Comparison of ENCODE assay signal across 25 mouse cellular contexts in the genomic region with DNA sequence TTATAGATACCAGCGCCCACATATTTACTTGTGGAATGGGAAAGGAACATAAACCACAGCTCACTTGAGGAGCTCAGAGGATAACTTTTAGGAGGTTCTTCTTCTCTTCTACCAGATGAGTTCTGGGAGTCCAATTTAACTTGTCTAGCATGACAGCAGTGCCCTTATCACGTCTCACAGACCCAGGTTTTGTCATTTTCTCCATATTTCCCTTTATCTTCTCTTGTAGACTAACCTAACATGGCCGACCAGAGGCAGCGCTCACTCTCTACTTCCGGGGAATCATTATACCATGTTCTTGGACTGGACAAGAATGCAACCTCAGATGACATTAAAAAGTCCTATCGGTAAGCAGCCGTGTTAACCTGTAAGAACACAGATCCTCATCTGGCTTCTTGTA. TPM values are rescaled to one million over a fixed set of nuclear protein-coding genes. Genes with fewer than 3 reads are reported as not detected.
A peak's percentile ranks its signal among the peaks of the same experiment; 100 is the strongest.
DNase-seq lines count a peak whose midpoint lies in the region; ATAC-seq and TF ChIP-seq lines count a peak whose summit lies in the region.
"Had no signal": no experiment of that assay in that cellular context is flagged by ENCODE, and none has a peak within 500 bp of the region (broad histone marks: within the 10 kb centered on the region; RNA-seq: fewer than 3 reads in every experiment).

No protein-coding gene starts in this region.

- H3K27me3 ChIP-seq in liver, embryonic 13.5 days: no peaks in the 10 kb centered on the region
- H3K27me3 ChIP-seq in liver, postnatal 0 days (ENCODE audit: insufficient read depth, low read length): no peaks in the 10 kb centered on the region
- no peaks in the 10 kb centered on the region for H3K27me3 ChIP-seq in forebrain, embryonic 16.5 days (replicated peaks; ENCODE audit: control insufficient read depth, insufficient read depth, low read length)
- no peaks in the 10 kb centered on the region for H3K27me3 ChIP-seq in kidney, embryonic 15.5 days
- H3K27me3 ChIP-seq: CH12.LX; embryonic facial prominence, embryonic 15.5 days; forebrain, embryonic 12.5 days; heart, embryonic 15.5 days; hindbrain, embryonic 13.5 days; intestine, embryonic 15.5 days; Patski had no signal

- WGBS in liver, embryonic 13.5 days (ENCODE audit: insufficient replicate concordance): 38% methylated on average over 7 of the region's 7 CpGs
- 68% methylated on average over 7 of the region's 7 CpGs for whole genome bisulfite sequencing in liver, postnatal 0 days (ENCODE audit: insufficient replicate concordance)
- WGBS in forebrain, embryonic 16.5 days: 97% methylated on average over 7 of the region's 7 CpGs
- WGBS in kidney, embryonic 15.5 days: 94% methylated on average over 7 of the region's 7 CpGs

- no peak for TF ChIP-seq EP300 in liver, postnatal 0 days (IDR thresholded peaks at IDR 0.05; ENCODE audit: low read depth)

- H3K4me1 ChIP-seq in liver, embryonic 13.5 days (replicated peaks): peaks cover 45% of the 10 kb centered on the region
- no peaks in the 10 kb centered on the region for H3K4me1 ChIP-seq in liver, postnatal 0 days (ENCODE audit: insufficient read depth)
- no peaks in the 10 kb centered on the region for H3K4me1 ChIP-seq in forebrain, embryonic 16.5 days (replicated peaks; ENCODE audit: control insufficient read depth, insufficient read depth, low read length)
- 0 out of 2 replicates have a peak, but pooled peaks cover 5% of the 10 kb centered on the region for H3K4me1 ChIP-seq in kidney, embryonic 15.5 days
- H3K4me1 ChIP-seq: embryonic facial prominence, embryonic 15.5 days; forebrain, embryonic 12.5 days; heart, embryonic 15.5 days; hindbrain, embryonic 13.5 days; intestine, embryonic 15.5 days had no signal

- TF ChIP-seq CTCF in liver, postnatal 0 days (IDR thresholded peaks at IDR 0.05; ENCODE audit: low read depth): no peak

- peak; percentile 55 for ATAC-seq in erythroid progenitor cell, adult 5-6 weeks (replicated peaks; ENCODE audit: low FRiP score, poor library complexity, severe bottlenecking)
- ATAC-seq in liver, embryonic 13.5 days (ENCODE audit: low read depth): peak; percentile 85
- ATAC-seq in liver, postnatal 0 days: 0 out of 2 replicates have a peak, but pooled peaks have one; percentile 29
- no peak for ATAC-seq in forebrain, embryonic 16.5 days
- ATAC-seq in kidney, embryonic 15.5 days (replicated peaks; ENCODE audit: low FRiP score): no peak
- ATAC-seq: intestine, embryonic 15.5 days; Patski had no signal

- H3K9me3 ChIP-seq in liver, embryonic 13.5 days (replicated peaks): no peaks in the 10 kb centered on the region
- H3K9me3 ChIP-seq in liver, postnatal 0 days (ENCODE audit: low read length): no peaks in the 10 kb centered on the region
- no peaks in the 10 kb centered on the region for H3K9me3 ChIP-seq in forebrain, embryonic 16.5 days (ENCODE audit: control insufficient read depth, low read length)
- no peaks in the 10 kb centered on the region for H3K9me3 ChIP-seq in kidney, embryonic 15.5 days (replicated peaks)
- H3K9me3 ChIP-seq: embryonic facial prominence, embryonic 15.5 days; forebrain, embryonic 12.5 days; heart, embryonic 15.5 days; hindbrain, embryonic 13.5 days; intestine, embryonic 15.5 days had no signal

- H3K4me3 ChIP-seq in liver, embryonic 13.5 days (replicated peaks): no peak overlapping the region
- no peak overlapping the region for H3K4me3 ChIP-seq in liver, postnatal 0 days (ENCODE audit: low read depth, low read length)
- no peak overlapping the region for H3K4me3 ChIP-seq in forebrain, embryonic 16.5 days (replicated peaks; ENCODE audit: low read length)
- no peak overlapping the region for H3K4me3 ChIP-seq in kidney, embryonic 15.5 days (replicated peaks)
- H3K4me3 ChIP-seq: embryonic facial prominence, embryonic 15.5 days; forebrain, embryonic 12.5 days; gastrocnemius, adult 2 months; heart, embryonic 15.5 days; hindbrain, embryonic 13.5 days; intestine, embryonic 15.5 days had no signal

- peaks cover 48% of the 10 kb centered on the region for H3K36me3 ChIP-seq in liver, embryonic 13.5 days
- peaks cover 55% of the 10 kb centered on the region for H3K36me3 ChIP-seq in liver, postnatal 0 days (replicated peaks; ENCODE audit: insufficient read depth, low read length)
- peaks cover 31% of the 10 kb centered on the region for H3K36me3 ChIP-seq in forebrain, embryonic 16.5 days (ENCODE audit: control insufficient read depth, insufficient read depth)
- peaks cover 67% of the 10 kb centered on the region for H3K36me3 ChIP-seq in kidney, embryonic 15.5 days

- DNase-seq in c-Kit-positive CD71-positive TER-119-positive erythroid progenitor cells, embryonic 14.5 days (ENCODE audit: low spot score): peak; percentile 66
- DNase-seq in liver, embryonic 13.5 days: peak; percentile 35
- DNase-seq in liver, postnatal 0 days: no peak
- DNase-seq in right cerebral cortex, postnatal 25 days: no peak
- DNase-seq in adrenal gland, postnatal 4 days (ENCODE audit: low spot score in 2 of 2): no peak
- DNase-seq: adrenal gland, adult 8-10 months; adrenal gland, postnatal 36 days; cerebellum, adult 18-20 months; cerebellum, postnatal 10 days; embryo, embryonic 11 days; gastrocnemius, adult 2 months; gastrocnemius, postnatal 36 days; heart, adult 18-20 months; heart, postnatal 14 days had no signal

- H3K4me2 ChIP-seq in liver, embryonic 13.5 days: peak overlapping the region; percentile 1; the same call in 1 of the 2 replicates
- H3K4me2 ChIP-seq in liver, postnatal 0 days (ENCODE audit: low read depth, low read length): no peak overlapping the region
- H3K4me2 ChIP-seq in forebrain, embryonic 16.5 days (ENCODE audit: low read length): no peak overlapping the region
- no peak overlapping the region for H3K4me2 ChIP-seq in kidney, embryonic 15.5 days
- H3K4me2 ChIP-seq: embryonic facial prominence, embryonic 15.5 days; forebrain, embryonic 12.5 days; heart, embryonic 11.5 days; heart, embryonic 15.5 days; hindbrain, embryonic 13.5 days; intestine, embryonic 15.5 days had no signal

- no peak overlapping the region for H3K9ac ChIP-seq in liver, embryonic 13.5 days
- no peak overlapping the region for H3K9ac ChIP-seq in liver, postnatal 0 days (replicated peaks)
- H3K9ac ChIP-seq in forebrain, embryonic 16.5 days (replicated peaks; ENCODE audit: low read depth, low read length): no peak overlapping the region
- no peak overlapping the region for H3K9ac ChIP-seq in kidney, embryonic 15.5 days
- H3K9ac ChIP-seq: embryonic facial prominence, embryonic 15.5 days; forebrain, embryonic 12.5 days; heart, embryonic 15.5 days; hindbrain, embryonic 13.5 days; intestine, embryonic 15.5 days had no signal

- H3K27ac ChIP-seq in liver, embryonic 13.5 days: peak overlapping the region; percentile 50
- no peak overlapping the region for H3K27ac ChIP-seq in liver, postnatal 0 days (ENCODE audit: low read depth)
- no peak overlapping the region for H3K27ac ChIP-seq in forebrain, embryonic 16.5 days (ENCODE audit: low read length)
- no peak overlapping the region for H3K27ac ChIP-seq in kidney, embryonic 15.5 days
- H3K27ac ChIP-seq: embryonic facial prominence, embryonic 15.5 days; forebrain, embryonic 12.5 days; gastrocnemius, adult 2 months; heart, embryonic 15.5 days; hindbrain, embryonic 13.5 days; intestine, embryonic 15.5 days had no signal

RNA-seq across cellular contexts. Expression of a gene that starts 25.9 kb away (rescaled TPM):
- 14.1 and 25.2 TPM in 2 replicates for total RNA-seq in erythroid progenitor cell, adult 5-6 weeks (2015; ENCODE audit: low replicate concordance)
- 21.4 and 23.3 TPM in 2 replicates for total RNA-seq in erythroid progenitor cell, adult 5-6 weeks (2017; ENCODE audit: low replicate concordance)
- polyA plus RNA-seq in liver, embryonic 13.5 days (2015; fragmentation: Nextera tagmentation; extraction: Ambion mirVana): 29.6 and 35.7 TPM in 2 replicates
- polyA plus RNA-seq in liver, postnatal 0 days (2015; fragmentation: Nextera tagmentation; extraction: Ambion mirVana): 20.5 and 24.7 TPM in 2 replicates
- 100 to 1,000 TPM; 120 to 131 TPM for total RNA-seq in adrenal gland, postnatal 4 days (2021)
- polyA plus RNA-seq in forebrain, embryonic 16.5 days (2015; fragmentation: Nextera tagmentation; extraction: Ambion mirVana): 221 and 239 TPM in 2 replicates
- 84.4 and 88.6 TPM in 2 replicates for polyA plus RNA-seq in kidney, embryonic 15.5 days (2015; fragmentation: Nextera tagmentation; extraction: Ambion mirVana)

RNA-seq across cellular contexts. Expression of a gene that starts 38.5 kb away (rescaled TPM):
- total RNA-seq in erythroid progenitor cell, adult 5-6 weeks (2015; ENCODE audit: low replicate concordance): 26.4 and 37.1 TPM in 2 replicates
- 15.2 and 30.2 TPM in 2 replicates for total RNA-seq in erythroid progenitor cell, adult 5-6 weeks (2017; ENCODE audit: low replicate concordance)
- 19.8 and 22.1 TPM in 2 replicates for polyA plus RNA-seq in liver, embryonic 13.5 days (2015; fragmentation: Nextera tagmentation; extraction: Ambion mirVana)
- 20.3 and 22.8 TPM in 2 replicates for polyA plus RNA-seq in liver, postnatal 0 days (2015; fragmentation: Nextera tagmentation; extraction: Ambion mirVana)
- 100 to 1,000 TPM; 106 to 113 TPM for total RNA-seq in adrenal gland, postnatal 4 days (2021)
- polyA plus RNA-seq in forebrain, embryonic 16.5 days (2015; fragmentation: Nextera tagmentation; extraction: Ambion mirVana): 58.5 and 69.8 TPM in 2 replicates
- polyA plus RNA-seq in kidney, embryonic 15.5 days (2015; fragmentation: Nextera tagmentation; extraction: Ambion mirVana): 50.7 and 59.0 TPM in 2 replicates

RNA-seq across cellular contexts. Expression of a gene that starts 45.5 kb away (rescaled TPM):
- total RNA-seq in erythroid progenitor cell, adult 5-6 weeks (2015; ENCODE audit: low replicate concordance): 11.7 and 13.0 TPM in 2 replicates
- 28.1 and 33.1 TPM in 2 replicates for total RNA-seq in erythroid progenitor cell, adult 5-6 weeks (2017; ENCODE audit: low replicate concordance)
- polyA plus RNA-seq in liver, embryonic 13.5 days (2015; fragmentation: Nextera tagmentation; extraction: Ambion mirVana): 33.6 and 37.3 TPM in 2 replicates
- 16.7 and 17.5 TPM in 2 replicates for polyA plus RNA-seq in liver, postnatal 0 days (2015; fragmentation: Nextera tagmentation; extraction: Ambion mirVana)
- 10 to 100 TPM; 72.3 to 73.4 TPM for total RNA-seq in adrenal gland, postnatal 4 days (2021)
- 74.5 and 80.1 TPM in 2 replicates for polyA plus RNA-seq in forebrain, embryonic 16.5 days (2015; fragmentation: Nextera tagmentation; extraction: Ambion mirVana)
- 67.4 and 69.5 TPM in 2 replicates for polyA plus RNA-seq in kidney, embryonic 15.5 days (2015; fragmentation: Nextera tagmentation; extraction: Ambion mirVana)

RNA-seq across cellular contexts. Expression of a gene that starts 46.5 kb away (rescaled TPM):
- total RNA-seq in erythroid progenitor cell, adult 5-6 weeks (2015; ENCODE audit: low replicate concordance): 2.5 and 14.8 TPM in 2 replicates
- 0.39 and 4.2 TPM in 2 replicates for total RNA-seq in erythroid progenitor cell, adult 5-6 weeks (2017; ENCODE audit: low replicate concordance)
- polyA plus RNA-seq in liver, embryonic 13.5 days (2015; fragmentation: Nextera tagmentation; extraction: Ambion mirVana): 8.4 and 9.0 TPM in 2 replicates
- polyA plus RNA-seq in liver, postnatal 0 days (2015; fragmentation: Nextera tagmentation; extraction: Ambion mirVana): 8.9 and 10.5 TPM in 2 replicates
- total RNA-seq in adrenal gland, postnatal 4 days (2021): 100 to 1,000 TPM; 141 to 143 TPM
- 60.6 and 79.8 TPM in 2 replicates for polyA plus RNA-seq in forebrain, embryonic 16.5 days (2015; fragmentation: Nextera tagmentation; extraction: Ambion mirVana)
- polyA plus RNA-seq in kidney, embryonic 15.5 days (2015; fragmentation: Nextera tagmentation; extraction: Ambion mirVana): 43.1 and 51.6 TPM in 2 replicates

RNA-seq across cellular contexts. Expression of a gene that starts 49.2 kb away (rescaled TPM):
- 19.8 and 23.5 TPM in 2 replicates for total RNA-seq in erythroid progenitor cell, adult 5-6 weeks (2015; ENCODE audit: low replicate concordance)
- total RNA-seq in erythroid progenitor cell, adult 5-6 weeks (2017; ENCODE audit: low replicate concordance): 45.3 and 90.6 TPM in 2 replicates
- polyA plus RNA-seq in liver, embryonic 13.5 days (2015; fragmentation: Nextera tagmentation; extraction: Ambion mirVana): 83.0 and 87.8 TPM in 2 replicates
- 51.8 and 52.5 TPM in 2 replicates for polyA plus RNA-seq in liver, postnatal 0 days (2015; fragmentation: Nextera tagmentation; extraction: Ambion mirVana)
- total RNA-seq in adrenal gland, postnatal 4 days (2021): 100 to 1,000 TPM; 120 to 121 TPM
- polyA plus RNA-seq in forebrain, embryonic 16.5 days (2015; fragmentation: Nextera tagmentation; extraction: Ambion mirVana): 135 and 139 TPM in 2 replicates
- 162 and 169 TPM in 2 replicates for polyA plus RNA-seq in kidney, embryonic 15.5 days (2015; fragmentation: Nextera tagmentation; extraction: Ambion mirVana)

Comparison
In these comparisons a context has a peak if more than half of its experiments do, and no peak if none do; other contexts are left out.
1. DNase-seq: peak in c-Kit-positive CD71-positive TER-119-positive erythroid progenitor cells, embryonic 14.5 days (single experiment) and liver, embryonic 13.5 days (single experiment); none in liver, postnatal 0 days (single experiment), right cerebral cortex, postnatal 25 days (single experiment) and adrenal gland, postnatal 4 days (0 of 2).
2. ATAC-seq: peak in erythroid progenitor cell, adult 5-6 weeks (single experiment), liver, embryonic 13.5 days (single experiment) and liver, postnatal 0 days (single experiment); none in forebrain, embryonic 16.5 days (single experiment) and kidney, embryonic 15.5 days (single experiment).